Mouse (Mus musculus): ENCODE measurements around the gene Olfr790. TPM values are rescaled to one million over a fixed set of nuclear protein-coding genes. Genes with fewer than 3 reads are reported as not detected.

Gene Olfr790
- not detected in 2 replicates for polyA plus RNA-seq (2012; ENCODE audit: insufficient read depth, insufficient read length, low replicate concordance, missing spikeins)

- Histone ChIP-seq H3K27ac (ENCODE audit: insufficient read depth, low read depth, low read length) (no peak within 1 kb of the TSS), H3K4me1 (ENCODE audit: control insufficient read depth, insufficient read depth, low read length) (no peaks in the 10 kb centered on the region), H3K4me3 (ENCODE audit: insufficient read depth, low read depth, low read length) (no peak within 1 kb of the TSS)
- TF ChIP-seq CTCF (IDR thresholded peaks at IDR 0.05; ENCODE audit: insufficient read depth, low read depth, low read length), result no peak
- TF ChIP-seq POLR2A (IDR thresholded peaks at IDR 0.05; ENCODE audit: insufficient read depth, low read depth, low read length), result no peak
Observed at GRCm38 (mm10) chr10:129498192-129498591, at the start of gene Olfr790. TSS of gene Olfr790 (plus strand) at chr10:129498492.

- no peak within 1 kb of the TSS for H3K4me3 ChIP-seq (ENCODE audit: insufficient read depth, low read depth, low read length)
- H3K27ac ChIP-seq (ENCODE audit: insufficient read depth, low read depth, low read length), result no peak within 1 kb of the TSS
- TF ChIP-seq CTCF (IDR thresholded peaks at IDR 0.05; ENCODE audit: insufficient read depth, low read depth, low read length) (no peak), POLR2A (IDR thresholded peaks at IDR 0.05; ENCODE audit: insufficient read depth, low read depth, low read length) (no peak)
- H3K4me1 ChIP-seq (ENCODE audit: control insufficient read depth, insufficient read depth, low read length), result no peaks in the 10 kb centered on the region
- 88% methylated on average over 3 of the region's 3 CpGs for WGBS
Observed at GRCm38 (mm10) chr10:129461562-129461961, 36.7 kb upstream of the Olfr790 start, which contains the start of gene Olfr787. TSS of gene Olfr787 (plus strand) at chr10:129461862.

- TF ChIP-seq POLR2A (IDR thresholded peaks at IDR 0.05; ENCODE audit: insufficient read depth, low read depth, low read length) (no peak), CTCF (IDR thresholded peaks at IDR 0.05; ENCODE audit: insufficient read depth, low read depth, low read length) (no peak)
- Histone ChIP-seq H3K27ac (ENCODE audit: insufficient read depth, low read depth, low read length) (no peak within 1 kb of the TSS), H3K4me1 (ENCODE audit: control insufficient read depth, insufficient read depth, low read length) (no peaks in the 10 kb centered on the region), H3K4me3 (ENCODE audit: insufficient read depth, low read depth, low read length) (no peak within 1 kb of the TSS)
Observed at GRCm38 (mm10) chr10:129470698-129471097, 27.6 kb upstream of the Olfr790 start, which contains the start of gene Olfr788. TSS of gene Olfr788 (plus strand) at chr10:129470998.

- Histone ChIP-seq H3K4me1 (ENCODE audit: control insufficient read depth, insufficient read depth, low read length) (no peaks in the 10 kb centered on the region), H3K27ac (ENCODE audit: insufficient read depth, low read depth, low read length) (no peak overlapping the region), H3K4me3 (ENCODE audit: insufficient read depth, low read depth, low read length) (no peak overlapping the region)
- TF ChIP-seq CTCF (IDR thresholded peaks at IDR 0.05; ENCODE audit: insufficient read depth, low read depth, low read length), result no peak
- TF ChIP-seq POLR2A (IDR thresholded peaks at IDR 0.05; ENCODE audit: insufficient read depth, low read depth, low read length), result no peak
- WGBS, result 42% methylated on average over 2 of the region's 2 CpGs
Observed at GRCm38 (mm10) chr10:129473256-129473655, 25.0 kb upstream of the Olfr790 start.

GRCm38 (mm10) chr10:129473723-129474122, 24.6 kb upstream of the Olfr790 start:
- Histone ChIP-seq H3K4me1 (ENCODE audit: control insufficient read depth, insufficient read depth, low read length) (no peaks in the 10 kb centered on the region), H3K4me3 (ENCODE audit: insufficient read depth, low read depth, low read length) (no peak overlapping the region), H3K27ac (ENCODE audit: insufficient read depth, low read depth, low read length) (no peak overlapping the region)
- TF ChIP-seq POLR2A (IDR thresholded peaks at IDR 0.05; ENCODE audit: insufficient read depth, low read depth, low read length), result no peak
- TF ChIP-seq CTCF (IDR thresholded peaks at IDR 0.05; ENCODE audit: insufficient read depth, low read depth, low read length), result no peak

- no peak within 1 kb of the TSS for H3K4me3 ChIP-seq (ENCODE audit: insufficient read depth, low read depth, low read length)
- WGBS, result 62% methylated on average over 2 of the region's 2 CpGs
- H3K4me1 ChIP-seq (ENCODE audit: control insufficient read depth, insufficient read depth, low read length), result no peaks in the 10 kb centered on the region
- TF ChIP-seq CTCF (IDR thresholded peaks at IDR 0.05; ENCODE audit: insufficient read depth, low read depth, low read length), result no peak
- no peak for TF ChIP-seq POLR2A (IDR thresholded peaks at IDR 0.05; ENCODE audit: insufficient read depth, low read depth, low read length)
- no peak within 1 kb of the TSS for H3K27ac ChIP-seq (ENCODE audit: insufficient read depth, low read depth, low read length)
Observed at GRCm38 (mm10) chr10:129484452-129484851, 13.8 kb upstream of the Olfr790 start, which contains the start of gene Olfr789. TSS of gene Olfr789 (plus strand) at chr10:129484752.

GRCm38 (mm10) chr10:129490101-129490500, 8.2 kb upstream of the Olfr790 start:
- no peaks in the 10 kb centered on the region for H3K4me1 ChIP-seq (ENCODE audit: control insufficient read depth, insufficient read depth, low read length)
- 51% methylated on average over 2 of the region's 2 CpGs for WGBS
- H3K27ac ChIP-seq (ENCODE audit: insufficient read depth, low read depth, low read length), result no peak overlapping the region
- no peak for TF ChIP-seq POLR2A (IDR thresholded peaks at IDR 0.05; ENCODE audit: insufficient read depth, low read depth, low read length)
- TF ChIP-seq CTCF (IDR thresholded peaks at IDR 0.05; ENCODE audit: insufficient read depth, low read depth, low read length), result no peak
- no peak overlapping the region for H3K4me3 ChIP-seq (ENCODE audit: insufficient read depth, low read depth, low read length)

GRCm38 (mm10) chr10:129521492-129521891, 23.2 kb downstream of the Olfr790 start, which contains the start of gene Olfr791:
TSS of gene Olfr791 (plus strand) at chr10:129521792.
- Histone ChIP-seq H3K4me1 (ENCODE audit: control insufficient read depth, insufficient read depth, low read length) (no peaks in the 10 kb centered on the region), H3K27ac (ENCODE audit: insufficient read depth, low read depth, low read length) (no peak within 1 kb of the TSS), H3K4me3 (ENCODE audit: insufficient read depth, low read depth, low read length) (no peak within 1 kb of the TSS)
- WGBS, result 69% methylated on average over 3 of the region's 3 CpGs
- no peak for TF ChIP-seq POLR2A (IDR thresholded peaks at IDR 0.05; ENCODE audit: insufficient read depth, low read depth, low read length)
- TF ChIP-seq CTCF (IDR thresholded peaks at IDR 0.05; ENCODE audit: insufficient read depth, low read depth, low read length), result no peak

GRCm38 (mm10) chr10:129538862-129539261, 40.6 kb downstream of the Olfr790 start, which contains the start of gene Olfr792:
TSS of gene Olfr792 (plus strand) at chr10:129539162.
- WGBS, result 63% methylated on average over 1 of the region's 1 CpGs
- Histone ChIP-seq H3K27ac (ENCODE audit: insufficient read depth, low read depth, low read length) (no peak within 1 kb of the TSS), H3K4me3 (ENCODE audit: insufficient read depth, low read depth, low read length) (no peak within 1 kb of the TSS), H3K4me1 (ENCODE audit: control insufficient read depth, insufficient read depth, low read length) (no peaks in the 10 kb centered on the region)
- TF ChIP-seq POLR2A (IDR thresholded peaks at IDR 0.05; ENCODE audit: insufficient read depth, low read depth, low read length) (no peak), CTCF (IDR thresholded peaks at IDR 0.05; ENCODE audit: insufficient read depth, low read depth, low read length) (no peak)
